Mouse (Mus musculus): ENCODE results near the gene Fkbp4. TPM values are rescaled to one million over a fixed set of nuclear protein-coding genes. Genes with fewer than 3 reads are reported as not detected.

Fkbp4 gene
- polyA plus RNA-seq (2015; fragmentation: Nextera tagmentation; extraction: Ambion mirVana) = 116 and 137 TPM in 2 replicates

GRCm38 (mm10) chr6:128438317-128438870 is at the start of gene Fkbp4:
Gene Fkbp4 (minus strand): TSS chr6:128438677.

GRCm38 (mm10) chr6:128424269-128425019 is 14.0 kb downstream of the Fkbp4 start, which contains the start of gene Itfg2:
Gene Itfg2 (minus strand): TSS chr6:128424931.

DNA sequence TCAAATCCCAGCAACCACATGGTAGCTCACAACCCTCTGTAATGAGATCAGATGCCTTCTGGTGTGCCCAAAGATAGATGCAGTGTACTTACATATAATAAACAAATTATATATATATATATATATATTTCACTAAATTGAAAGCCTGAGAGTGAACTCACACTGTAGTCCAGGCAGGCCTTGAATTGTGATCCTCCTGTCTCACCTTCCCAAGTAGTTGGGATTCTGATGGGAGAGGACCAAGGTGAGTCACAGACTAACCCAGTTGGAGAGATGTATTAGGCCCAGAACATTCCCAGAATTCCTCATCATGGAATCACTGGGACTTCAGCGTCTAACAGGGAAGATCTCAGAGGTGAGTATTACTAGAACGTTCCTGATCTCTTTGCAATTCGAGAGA is 39.5 kb downstream of the Fkbp4 start, which contains the start of gene Nrip2:
TSS of gene Nrip2 (plus strand) at position 301 of the 400 bp plus-strand sequence.

Other genes with a start within 250 kb of the Fkbp4 start
- gene Tead4, start 137.9 kb downstream of the Fkbp4 start, polyA plus RNA-seq (2015; fragmentation: Nextera tagmentation; extraction: Ambion mirVana) = 2.4 and 4.3 TPM in 2 replicates
- gene Tulp3, start 82.8 kb downstream of the Fkbp4 start, polyA plus RNA-seq (2015; fragmentation: Nextera tagmentation; extraction: Ambion mirVana) = 10.8 and 13.1 TPM in 2 replicates
- gene Rhno1, start 75.8 kb downstream of the Fkbp4 start, polyA plus RNA-seq (2015; fragmentation: Nextera tagmentation; extraction: Ambion mirVana) = 42.8 and 47.6 TPM in 2 replicates
- gene Foxm1, start 75.7 kb downstream of the Fkbp4 start, polyA plus RNA-seq (2015; fragmentation: Nextera tagmentation; extraction: Ambion mirVana) = 5.6 and 9.6 TPM in 2 replicates
- gene Tex52, start 63.2 kb downstream of the Fkbp4 start, polyA plus RNA-seq (2015; fragmentation: Nextera tagmentation; extraction: Ambion mirVana) = 0.13 TPM in 1 of 2 replicates, not detected in the other
- gene Gm44596, start 63.2 kb downstream of the Fkbp4 start, polyA plus RNA-seq (2015; fragmentation: Nextera tagmentation; extraction: Ambion mirVana) = not detected in 2 replicates
- gene Nrip2, start 39.4 kb downstream of the Fkbp4 start, polyA plus RNA-seq (2015; fragmentation: Nextera tagmentation; extraction: Ambion mirVana) = 1.2 and 1.7 TPM in 2 replicates
- 13.5 and 16.7 TPM in 2 replicates for gene Itfg2, start 13.7 kb downstream of the Fkbp4 start, polyA plus RNA-seq (2015; fragmentation: Nextera tagmentation; extraction: Ambion mirVana)
- 0.15 and 1.6 TPM in 2 replicates for gene Pzp, start 88.0 kb upstream of the Fkbp4 start, polyA plus RNA-seq (2015; fragmentation: Nextera tagmentation; extraction: Ambion mirVana)
- gene A2ml1, start 142.9 kb upstream of the Fkbp4 start, polyA plus RNA-seq (2015; fragmentation: Nextera tagmentation; extraction: Ambion mirVana) = not detected in 2 replicates
- not detected in 2 replicates for gene Klrb1a, start 184.9 kb upstream of the Fkbp4 start, polyA plus RNA-seq (2015; fragmentation: Nextera tagmentation; extraction: Ambion mirVana)
- not detected in 2 replicates for gene Clec2h, start 223.7 kb upstream of the Fkbp4 start, polyA plus RNA-seq (2015; fragmentation: Nextera tagmentation; extraction: Ambion mirVana)

Data from urinary bladder, postnatal 0 days (tissue).